Mouse (Mus musculus) retina, postnatal 7 days (tissue): ENCODE data around the gene Mgll.

Experiments used
- DNase-seq: peaks from one replicate; pipeline ENCODE4 v3.0.0-alpha.2; 2012; ENCODE audit warnings: low read depth, low spot score

Gene Mgll

DNA sequence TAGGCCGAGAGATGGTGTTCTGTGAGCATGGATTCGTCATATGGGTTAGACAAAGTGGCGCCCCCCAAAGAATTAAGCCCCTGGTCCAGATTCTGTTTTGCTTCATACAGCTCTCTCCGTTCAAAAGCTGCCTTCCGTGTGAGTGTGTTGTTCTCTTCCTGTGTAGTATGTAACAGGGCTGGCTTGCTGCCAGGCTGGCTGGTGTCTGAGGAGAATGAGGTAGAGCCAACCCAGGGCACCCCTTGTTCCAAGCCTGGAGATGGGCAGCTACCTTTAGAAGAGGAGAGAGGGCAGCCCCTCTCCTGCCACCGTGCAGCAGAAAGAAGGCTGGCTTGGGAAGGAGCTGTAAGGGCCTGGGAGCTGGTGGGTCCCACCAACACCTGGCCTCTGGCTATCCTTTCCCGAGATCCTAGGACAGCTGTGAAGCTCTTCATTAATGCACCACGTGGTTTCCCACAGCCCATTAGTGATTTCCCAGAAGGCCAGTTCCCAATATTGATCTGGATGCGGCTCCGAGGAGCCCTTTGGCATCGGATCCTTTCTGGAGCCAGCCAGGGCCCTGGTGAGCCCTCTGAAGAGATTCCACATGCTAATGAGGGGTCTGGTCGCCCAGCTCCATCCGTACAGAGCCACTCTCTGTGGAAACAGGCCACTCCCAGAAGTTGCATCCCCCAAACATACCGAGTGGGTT is 19.5 kb downstream of the Mgll start:
- no peak for DNase-seq

DNA sequence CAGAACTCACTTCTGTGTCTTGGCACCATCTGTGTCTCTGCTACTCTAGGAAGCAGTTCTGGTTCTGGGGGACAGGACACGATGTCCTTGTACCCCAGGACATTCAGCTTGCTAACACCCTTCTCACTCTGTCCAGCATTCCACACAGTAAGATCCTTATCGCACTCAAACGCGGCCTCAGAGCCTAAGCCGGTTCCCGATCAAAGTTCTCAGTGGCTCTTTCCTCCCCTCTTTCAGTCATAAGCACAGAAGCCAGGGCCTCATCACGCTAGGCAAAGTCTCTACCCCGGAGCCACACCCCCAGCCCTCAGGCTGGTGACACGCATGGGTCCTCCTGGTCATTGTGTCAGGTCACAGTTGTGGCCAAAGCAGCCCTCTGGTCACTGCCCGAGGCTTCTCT is 20.8 kb downstream of the Mgll start:
- DNase-seq, result no peak

DNA sequence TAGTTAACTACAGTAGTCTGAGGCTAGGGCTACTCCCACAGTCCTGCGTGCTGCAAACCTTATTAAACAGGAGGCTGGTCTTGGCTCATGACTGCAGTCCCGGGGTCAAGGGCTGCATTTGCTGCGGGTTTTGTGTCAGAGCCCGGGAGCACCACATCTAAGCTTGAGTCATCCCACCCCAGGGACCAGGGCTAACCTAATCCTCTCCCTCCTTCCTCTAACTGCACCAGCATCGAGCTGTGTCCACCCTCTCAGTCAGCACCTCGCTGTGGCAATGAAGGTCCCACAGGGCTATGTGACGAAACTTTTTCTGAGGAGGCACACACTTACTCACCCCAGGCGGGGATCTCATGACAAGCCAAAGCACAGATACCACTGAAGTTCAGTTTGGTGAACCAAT is 22.1 kb downstream of the Mgll start:
- no peak for DNase-seq

DNA sequence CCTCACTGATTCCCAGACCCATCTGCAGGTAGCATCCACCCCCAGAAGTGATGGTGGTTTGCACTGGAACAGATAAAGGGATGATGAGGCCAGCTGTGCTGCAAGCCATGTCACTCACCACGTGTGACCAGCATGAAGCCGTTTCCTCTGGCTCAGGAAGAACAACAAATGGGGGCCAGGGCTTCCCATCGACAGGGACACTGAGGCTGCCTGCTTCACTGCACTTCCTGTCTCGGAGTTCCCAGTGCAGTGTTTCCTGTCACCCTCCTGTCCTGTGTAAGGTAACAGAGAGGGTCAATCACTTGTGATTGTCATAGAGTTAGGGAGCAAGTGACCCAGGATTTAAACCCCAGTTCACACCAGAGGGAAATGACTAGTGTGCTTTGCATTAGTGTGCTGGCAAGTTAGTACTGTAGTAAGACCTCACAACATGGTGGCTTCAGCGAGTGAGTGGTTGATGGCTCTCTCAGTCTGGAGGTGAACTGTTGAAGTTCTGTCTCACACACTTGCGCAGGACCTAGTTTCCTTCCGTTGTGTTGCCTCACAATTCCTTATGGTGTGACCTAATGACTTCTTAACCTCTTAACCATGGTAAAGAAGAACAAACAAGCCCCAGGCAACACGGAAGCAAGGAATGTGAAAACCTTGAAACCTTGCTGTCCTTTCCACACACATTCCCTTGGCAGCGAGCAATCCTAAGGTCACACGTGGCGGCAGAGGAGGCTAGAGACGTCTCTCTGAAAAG is 23.3 kb downstream of the Mgll start:
- no peak for DNase-seq

DNA sequence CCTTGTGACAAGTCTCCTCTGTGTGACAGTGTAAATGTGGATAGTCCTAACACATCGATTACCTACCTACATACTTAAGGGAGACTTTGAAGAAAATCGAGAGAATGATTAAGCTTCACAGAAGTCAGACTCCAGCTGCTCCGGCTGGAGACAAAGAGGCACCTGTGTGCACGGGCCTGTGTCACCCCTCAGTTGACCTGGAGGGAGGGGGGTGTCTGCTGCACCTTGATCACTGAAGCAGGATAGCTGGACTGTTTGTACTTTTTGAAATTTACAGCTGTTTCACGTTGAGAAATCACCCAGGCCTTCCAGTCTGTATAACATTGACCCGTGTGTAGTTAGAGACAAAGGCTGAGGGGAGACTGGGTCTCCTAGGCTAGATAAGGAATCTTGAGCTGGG is 26.7 kb downstream of the Mgll start:
- DNase-seq, result no peak

DNA sequence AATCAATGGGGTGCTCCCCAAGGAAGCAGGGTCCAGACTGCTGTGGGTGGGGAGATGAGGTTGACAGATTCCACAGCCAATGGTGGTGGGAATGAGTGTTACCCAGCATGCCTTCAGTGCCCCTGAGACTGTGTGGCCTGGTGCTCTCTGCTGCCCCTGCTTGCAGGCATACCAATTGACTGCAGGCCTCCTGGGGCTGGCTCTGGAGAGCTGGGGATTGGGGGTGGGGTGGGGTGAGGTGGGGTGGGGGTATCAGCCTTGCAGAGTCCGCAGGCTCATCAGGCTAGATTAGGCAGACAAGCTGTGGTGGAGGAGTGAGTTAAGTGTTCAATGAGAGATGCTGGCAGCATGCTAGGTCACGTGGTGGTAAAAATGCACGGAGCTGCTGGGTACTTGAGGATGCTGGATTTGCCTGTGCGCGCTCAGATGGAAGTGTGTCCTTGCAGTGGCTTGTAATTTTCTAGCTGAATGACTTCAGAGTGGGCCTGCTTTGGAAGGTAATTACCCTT is 28.6 kb downstream of the Mgll start:
- DNase-seq, result no peak

DNA sequence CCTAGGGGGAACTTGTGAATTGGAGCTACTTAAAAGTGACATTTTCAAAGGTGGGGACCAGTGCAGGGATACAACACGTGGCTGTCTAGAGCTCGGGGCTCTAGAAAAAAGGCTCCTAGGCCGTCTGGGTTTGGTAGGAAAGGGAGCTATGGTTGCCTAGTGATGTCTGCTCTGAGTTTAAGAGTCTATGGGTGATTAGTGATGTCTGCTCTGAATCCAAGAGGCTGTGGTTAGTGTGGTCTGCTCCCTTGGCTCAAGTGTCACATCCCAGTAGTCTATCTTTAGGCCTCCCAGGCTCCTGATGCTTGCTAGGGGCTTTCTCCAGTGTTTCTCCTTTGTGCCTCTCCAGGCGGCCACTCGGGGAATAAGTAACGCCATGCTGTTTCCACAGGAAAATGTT is 29.4 kb downstream of the Mgll start:
- no peak for DNase-seq

DNA sequence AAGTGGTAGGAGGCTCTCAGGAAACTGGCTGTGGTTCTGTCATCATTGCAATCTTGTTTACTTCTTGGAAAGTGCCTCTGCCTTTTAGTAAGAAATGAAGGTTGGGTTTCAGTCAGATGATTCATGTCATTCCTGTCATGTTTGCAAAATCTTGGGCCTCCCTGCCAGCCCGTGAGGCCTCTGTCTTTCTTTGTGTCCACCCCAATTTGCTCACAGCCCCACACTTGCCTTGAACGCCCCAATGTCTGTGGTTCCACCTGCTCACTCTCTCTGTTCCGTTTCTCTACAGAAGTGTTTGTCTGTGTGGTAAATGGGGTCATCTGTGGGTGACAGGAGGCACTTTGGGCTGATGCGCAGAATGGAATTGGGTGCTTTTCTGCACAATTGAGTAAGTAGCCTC is 32.8 kb downstream of the Mgll start:
- no peak for DNase-seq

DNA sequence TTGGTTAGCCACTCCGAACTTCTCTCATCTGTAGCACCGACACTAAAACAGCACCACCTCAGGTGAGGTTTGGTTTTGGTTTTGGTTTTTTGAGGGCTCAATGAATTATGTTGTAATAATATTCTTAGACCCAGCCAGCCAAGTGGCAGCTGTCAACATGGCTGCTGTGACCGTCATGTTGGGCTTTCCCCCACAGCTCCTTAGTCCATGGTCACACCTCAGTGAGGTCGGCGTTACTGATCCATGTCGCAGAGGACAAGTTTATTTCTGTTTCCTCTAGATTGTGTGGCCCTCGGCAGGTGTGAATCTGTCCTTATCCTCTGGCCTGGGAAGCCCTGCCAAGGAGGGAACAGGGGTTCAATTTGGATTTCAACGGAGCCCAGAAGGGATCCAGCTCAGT is 33.9 kb downstream of the Mgll start:
- DNase-seq, result no peak

DNA sequence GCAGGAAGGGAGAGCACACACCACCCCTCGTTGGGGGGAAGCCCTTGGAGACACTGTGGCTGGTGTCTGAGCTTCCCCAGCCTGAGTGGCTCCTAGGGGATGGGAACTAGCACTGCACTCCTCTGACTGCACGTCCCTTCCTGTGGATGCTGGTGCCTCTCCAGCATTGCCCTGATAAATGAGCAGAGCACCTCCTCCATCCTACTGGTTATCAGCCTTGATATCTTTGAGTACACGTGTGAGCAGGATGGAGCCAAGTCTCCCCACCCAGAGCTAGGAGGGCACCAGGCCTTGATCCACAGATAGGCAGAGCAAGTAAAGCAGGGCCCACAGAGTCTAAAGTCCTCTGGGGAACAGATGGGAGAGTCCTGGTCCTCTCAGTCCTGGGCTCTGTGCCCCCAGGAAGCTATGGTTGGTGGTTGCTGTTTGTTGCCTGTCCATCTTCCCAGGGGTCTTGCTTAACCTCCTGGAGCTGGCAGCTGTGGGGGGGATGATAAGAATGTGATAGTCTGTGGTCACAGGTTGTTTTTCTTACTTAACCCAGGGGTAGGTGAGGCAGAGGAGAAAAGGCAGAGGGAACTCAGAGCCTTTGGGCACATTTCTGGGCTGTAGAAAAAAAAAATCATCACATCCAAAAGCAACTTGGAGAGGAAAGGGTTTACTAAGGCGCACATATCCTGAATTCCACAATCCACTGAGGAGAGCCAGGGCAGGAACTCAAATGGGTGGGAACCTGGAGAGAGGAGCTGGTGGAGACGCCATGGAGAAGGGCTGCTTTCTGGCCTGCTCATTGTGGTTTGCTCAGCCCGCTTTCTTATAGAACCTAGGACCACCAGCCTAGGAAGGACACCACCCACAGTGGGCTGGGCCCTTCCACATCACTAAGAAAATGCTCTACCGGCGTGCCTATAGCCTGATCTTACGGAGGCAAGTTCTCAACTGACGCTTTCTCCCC is 34.6 kb downstream of the Mgll start:
- no peak for DNase-seq

DNA sequence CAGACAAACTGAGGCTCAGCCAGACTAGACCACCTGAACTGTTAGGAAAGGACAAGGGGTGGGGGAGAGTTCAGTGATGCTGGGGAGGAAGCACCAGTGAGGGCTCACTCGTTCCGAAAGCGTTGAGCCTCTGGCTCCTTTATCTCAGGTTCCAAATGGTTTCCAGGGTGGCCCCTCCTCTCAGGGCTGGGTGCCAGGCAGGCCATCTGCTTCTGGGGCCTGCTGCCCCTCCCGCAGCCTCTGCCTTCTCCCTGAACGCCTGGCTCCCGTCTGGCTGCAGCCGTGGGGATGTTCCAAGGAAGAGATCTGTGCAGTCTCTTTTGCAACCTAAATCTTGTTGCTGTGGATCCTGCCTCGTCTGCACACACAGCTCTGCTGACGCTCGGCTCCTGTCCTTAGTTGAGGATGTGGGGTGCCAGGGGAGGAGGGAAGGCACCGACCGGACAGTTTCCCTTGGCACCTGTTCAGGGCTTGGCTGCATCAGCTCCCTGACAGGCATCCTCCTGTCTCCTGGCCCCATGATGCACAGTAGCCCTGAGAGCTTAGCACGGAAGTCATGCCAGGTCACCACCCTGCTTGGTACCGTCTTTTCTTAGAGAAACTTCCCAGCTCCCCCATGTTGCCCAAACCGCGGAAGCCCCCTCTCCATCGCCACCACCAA is 35.7 kb downstream of the Mgll start:
- peak; percentile 56 for DNase-seq

DNA sequence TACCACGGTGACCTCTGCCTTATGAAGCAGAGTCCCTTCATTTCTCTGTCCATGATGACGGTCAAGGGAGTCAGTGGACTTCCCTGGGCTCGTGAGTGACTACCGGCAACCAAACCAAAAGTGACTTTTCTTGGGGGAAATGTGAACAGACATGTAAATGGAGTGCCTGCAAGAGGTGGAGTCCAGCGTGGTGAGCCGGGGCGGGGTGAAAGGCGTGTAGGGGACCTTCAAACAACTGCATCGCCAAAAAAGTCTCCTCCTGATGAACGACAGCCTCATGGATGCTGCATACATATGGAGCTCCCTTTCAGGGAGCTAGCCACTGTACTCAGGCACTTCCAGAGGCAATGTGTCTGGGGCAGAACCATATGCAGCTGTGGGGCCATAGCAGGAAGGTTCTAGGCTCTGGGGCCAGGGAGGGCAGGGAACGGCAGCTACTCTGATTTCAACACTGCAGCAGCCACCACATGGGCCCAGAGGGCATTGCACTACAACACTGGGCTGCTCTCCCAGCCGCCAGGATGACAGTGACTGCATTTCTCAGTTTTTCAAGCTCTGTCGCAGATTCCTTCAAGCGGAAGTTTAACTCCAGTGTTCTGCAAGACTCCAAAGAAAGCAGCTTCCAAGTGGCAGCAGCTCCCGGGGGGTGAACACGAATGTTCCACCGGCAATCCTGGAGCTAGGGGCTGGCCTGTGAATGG is 36.9 kb downstream of the Mgll start:
- no peak for DNase-seq

DNA sequence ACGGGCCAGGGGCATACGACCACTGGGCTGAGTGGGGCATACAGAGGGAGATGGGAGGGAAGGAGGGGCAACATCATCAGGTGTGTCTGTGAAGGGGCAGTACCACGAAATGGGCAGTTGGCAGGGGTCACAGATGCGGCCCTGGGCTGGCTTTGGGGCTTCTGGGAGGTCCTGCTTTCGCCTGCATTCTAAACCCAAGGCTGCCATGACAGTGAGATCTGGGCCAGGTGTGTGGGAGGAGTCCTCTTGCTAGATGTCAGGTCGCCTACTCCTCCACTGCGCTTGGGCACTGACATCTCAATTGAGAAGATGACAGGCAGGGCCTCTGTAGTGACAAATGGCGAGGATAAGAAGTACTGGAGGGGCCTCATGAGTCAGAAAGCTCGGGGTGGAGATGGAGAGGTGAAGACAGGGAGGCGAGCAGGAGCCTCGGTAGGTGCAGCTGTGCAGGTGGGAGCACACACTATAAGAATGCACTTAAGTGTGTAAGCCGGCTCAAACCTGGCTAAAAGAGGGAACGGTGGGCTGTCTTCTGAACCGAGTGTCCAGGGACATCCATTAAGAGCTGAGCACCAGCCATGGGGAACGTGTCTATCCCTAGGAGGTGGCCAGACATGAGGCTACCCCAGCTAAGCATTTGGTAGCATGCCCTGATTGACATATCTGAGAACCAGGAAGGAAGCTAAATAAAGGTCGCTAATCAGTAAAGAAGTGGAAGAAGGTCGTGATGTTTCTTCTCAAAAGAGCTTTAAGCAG is 37.6 kb downstream of the Mgll start:
- no peak for DNase-seq

DNA sequence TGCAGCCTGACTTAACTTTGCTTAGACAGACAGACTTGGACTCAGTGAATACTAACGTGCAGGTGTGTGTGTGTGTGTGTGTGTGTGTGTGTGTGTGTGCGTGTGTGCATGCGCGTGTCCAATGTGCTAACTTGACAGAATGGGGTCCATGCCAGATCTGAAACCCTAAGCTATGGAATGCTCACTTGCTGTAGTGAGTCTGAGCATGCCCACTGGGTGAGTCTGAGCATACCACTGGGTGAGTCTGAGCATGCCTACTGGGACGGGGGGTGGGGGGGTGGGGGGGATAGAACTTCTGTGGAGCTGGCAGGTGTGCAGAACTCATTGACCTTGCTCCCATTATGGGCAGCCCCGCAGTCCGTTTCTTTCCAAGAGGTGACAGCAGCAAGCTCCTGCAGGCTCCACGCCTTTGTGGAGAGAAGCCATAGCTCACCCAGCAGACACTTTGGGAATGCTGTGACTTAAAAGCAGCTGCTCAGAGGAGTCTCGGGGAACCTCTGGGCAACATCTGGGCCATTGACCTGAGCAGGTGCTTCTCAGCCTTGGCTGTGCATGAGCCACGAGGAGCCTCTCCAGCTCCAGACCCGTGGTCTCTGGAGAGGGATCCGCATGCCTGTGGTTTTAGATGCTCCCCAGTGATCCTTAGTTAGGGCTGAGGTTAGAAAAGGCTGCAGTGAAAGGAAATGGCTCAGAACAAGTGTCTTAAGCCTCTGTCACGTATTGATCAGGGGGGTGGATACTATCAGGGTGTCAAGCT is 38.4 kb downstream of the Mgll start:
- no peak for DNase-seq

DNA sequence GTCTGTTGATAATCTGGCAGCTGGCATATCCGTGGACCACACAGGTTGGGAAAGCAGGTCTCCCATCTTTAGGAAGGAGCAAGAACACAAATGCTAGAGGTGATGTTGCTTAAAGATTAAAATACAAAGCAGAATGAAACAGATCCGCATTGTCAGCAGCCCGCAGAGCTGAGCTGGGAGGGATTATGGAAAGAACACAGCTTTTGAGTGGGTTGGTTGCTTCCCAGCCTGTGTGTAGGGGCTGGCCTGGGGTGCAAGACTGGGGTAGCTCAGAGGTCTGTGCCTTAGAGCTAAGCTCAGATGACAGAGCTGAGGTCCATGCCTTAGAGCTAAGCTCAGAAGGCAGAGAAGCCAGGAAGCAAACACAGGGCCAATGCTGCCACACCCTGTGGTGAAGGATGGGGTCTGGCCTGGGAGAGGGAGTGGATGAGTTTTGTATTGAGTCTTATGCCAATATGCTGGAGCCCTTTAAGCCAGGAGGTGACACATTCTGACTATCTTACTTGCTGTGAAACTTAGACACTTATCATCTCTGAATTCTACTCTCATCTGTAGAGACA is 39.4 kb downstream of the Mgll start:
- DNase-seq, result no peak

DNA sequence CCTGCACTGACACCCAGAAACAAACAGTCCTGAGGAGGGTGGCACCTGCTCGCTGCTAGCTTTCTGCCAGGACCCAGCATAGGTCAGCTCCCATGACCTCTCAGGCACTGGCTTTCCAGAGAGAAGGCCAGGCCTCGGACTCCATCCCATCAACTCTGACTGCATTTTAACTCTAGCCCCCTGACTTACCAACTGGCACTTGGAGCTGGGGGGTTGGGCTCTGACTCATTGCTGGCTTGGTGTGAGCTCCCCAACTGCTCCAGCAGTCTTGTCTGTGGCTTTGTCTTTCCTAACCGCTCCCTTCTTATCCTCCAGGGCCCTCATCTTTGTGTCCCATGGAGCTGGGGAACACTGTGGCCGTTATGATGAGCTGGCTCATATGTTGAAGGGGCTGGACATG is 40.1 kb downstream of the Mgll start:
- DNase-seq, result no peak

DNA sequence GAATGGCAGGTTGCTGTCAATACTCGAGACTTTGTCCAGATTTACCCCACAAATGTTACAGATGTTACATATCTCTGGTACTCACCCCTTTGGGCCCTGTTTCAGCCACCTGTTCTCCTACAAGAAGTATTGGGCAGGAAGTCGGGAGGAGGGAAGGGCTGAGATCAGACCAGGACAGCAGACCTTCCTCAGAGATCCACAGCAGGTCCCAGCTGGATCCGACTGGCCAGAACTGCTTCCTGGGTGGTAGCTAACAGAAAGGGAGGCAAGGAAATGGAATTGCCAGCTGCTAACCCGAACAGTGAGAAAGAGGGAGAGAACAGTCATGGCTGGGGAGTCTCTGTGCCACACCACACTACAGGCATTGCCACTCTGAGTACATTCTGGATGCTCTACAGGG is 43.5 kb downstream of the Mgll start:
- no peak for DNase-seq

DNA sequence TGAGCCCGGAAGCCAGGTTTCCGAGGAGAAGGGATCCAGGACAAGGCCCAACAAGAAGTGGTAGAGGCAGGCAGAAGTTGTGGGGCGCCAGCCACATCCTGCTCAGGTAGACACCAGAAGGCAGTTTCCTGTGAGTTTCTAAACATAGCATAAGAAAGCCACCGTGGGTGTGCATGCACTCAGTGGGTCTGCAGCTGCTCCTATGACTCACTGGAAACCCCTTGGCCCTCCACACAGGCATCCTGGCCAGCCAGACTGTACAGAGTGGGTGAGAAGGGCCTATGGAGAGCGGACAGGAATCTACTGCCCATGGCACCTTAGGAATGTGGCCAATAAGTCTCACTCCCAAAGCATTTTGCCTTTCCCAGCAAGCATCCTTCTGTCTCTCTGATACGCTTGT is 45.5 kb downstream of the Mgll start:
- DNase-seq, result no peak

DNA sequence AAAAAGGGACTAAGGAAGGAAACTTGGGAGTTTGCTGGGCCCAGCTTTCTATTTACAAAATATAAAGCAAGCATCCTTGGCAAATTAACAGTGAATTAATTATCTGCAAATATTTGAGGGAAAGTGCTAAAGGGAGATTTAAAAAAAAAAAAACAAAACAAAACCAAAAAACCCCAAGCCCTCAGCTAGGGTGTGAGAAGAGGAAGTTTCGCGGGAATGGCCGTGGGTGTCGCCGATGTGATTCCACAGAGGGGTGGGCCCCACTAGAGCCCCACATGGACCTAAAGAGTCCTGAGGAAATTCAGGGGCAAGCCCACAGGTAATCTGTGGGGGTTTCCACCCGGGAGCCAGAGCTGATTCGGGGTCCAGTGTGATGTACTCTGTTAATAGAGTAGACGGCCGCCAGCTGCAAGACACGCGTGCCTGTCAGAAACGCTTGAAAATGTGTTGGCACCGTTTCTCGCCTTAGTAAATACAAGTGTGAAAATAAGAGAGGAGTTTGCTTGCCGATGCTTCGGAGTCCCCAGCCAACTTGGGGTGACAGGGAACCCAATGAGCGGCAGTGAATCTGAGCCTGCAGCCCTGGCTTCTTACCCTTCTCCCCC is 46.2 kb downstream of the Mgll start:
- DNase-seq, result no peak
